Mouse (Mus musculus) spleen, adult 2 months (tissue): Measurements from ENCODE around the gene Sytl1.

Source experiments
- CTCF ChIP-seq: fragments of 200-500 bp; IDR thresholded peaks from 2 replicates; pipeline ENCODE4 v1.5.1; 2011; ENCODE audit warnings: mild to moderate bottlenecking, inconsistent platforms; ENCODE audit not compliant: insufficient read depth, insufficient read length, insufficient replicate concordance; ENCODE audit errors: extremely low read depth
- POLR2A ChIP-seq: fragments of 200-500 bp; IDR thresholded peaks from 2 replicates; pipeline ENCODE4 v1.6.1; 2011; ENCODE audit warnings: low read depth, low read length, inconsistent platforms

GRCm38 (mm10) chr4:133220656-133221055 lies 42.3 kb downstream of the Sytl1 start:
- TF ChIP-seq POLR2A (no peak), CTCF (no peak)
